Mouse (Mus musculus) hindbrain, embryonic 12.5 days (tissue): ENCODE measurements at regions not wholly inside any gene's neighbourhood (a gene's known extent, or its start where the extent isn't known, plus 50 kb on each side); places are given as distances from the start of the nearest gene placed in this dataset.

ENCODE experiments used
- ATAC-seq: fragments of 200-750 bp; cut with Nextera tagmentation; 2 replicates; pipeline ENCODE4 v1.8.0; 2017; ENCODE audit warnings: moderate TSS enrichment; ENCODE audit not compliant: low FRiP score
- H3K27ac ChIP-seq: fragments of 300-500 bp; sonication (generic); 2 replicates; pipeline ENCODE4 v1.5.1; 2016; ENCODE audit warnings: mild to moderate bottlenecking
- H3K27me3 ChIP-seq: fragments of 300-500 bp; sonication (generic); 2 replicates; pipeline ENCODE4 v1.6.1; 2016; ENCODE audit warnings: mild to moderate bottlenecking
- H3K36me3 ChIP-seq: fragments of 300-500 bp; sonication (generic); 2 replicates; pipeline ENCODE4 v1.6.1; 2016; ENCODE audit warnings: mild to moderate bottlenecking
- H3K4me1 ChIP-seq: fragments of 300-500 bp; sonication (generic); 2 replicates; pipeline ENCODE4 v1.6.1; 2016
- H3K4me2 ChIP-seq: fragments of 300-500 bp; sonication (generic); replicated peaks from 2 replicates; pipeline ENCODE4 v1.6.1; 2016; ENCODE audit warnings: mild to moderate bottlenecking
- H3K4me3 ChIP-seq: fragments of 300-500 bp; sonication (generic); 2 replicates; pipeline ENCODE4 v1.5.1; 2016; ENCODE audit warnings: mild to moderate bottlenecking
- H3K9ac ChIP-seq: fragments of 300-500 bp; sonication (generic); 2 replicates; pipeline ENCODE4 v1.6.1; 2016; ENCODE audit warnings: mild to moderate bottlenecking, moderate library complexity
- H3K9me3 ChIP-seq: fragments of 300-500 bp; sonication (generic); replicated peaks from 2 replicates; pipeline ENCODE4 v1.6.1; 2016; ENCODE audit warnings: mild to moderate bottlenecking
- WGBS: fragments of 180-500 bp; shearing (Covaris S2); methylation state at CpG from one replicate; pipeline ENCODE4 v1.1.7; 2016; 5-methylcytosine and 5-hydroxymethylcytosine counted together

GRCm38 (mm10) chr4:152859161-152859560 lies 381.5 kb upstream of the Kcnab2 start:
- no peaks in the 10 kb centered on the region for H3K27me3 ChIP-seq
- ATAC-seq: no peak
- H3K4me2 ChIP-seq: no peak overlapping the region
- no peak overlapping the region for H3K4me3 ChIP-seq
- no peak overlapping the region for H3K27ac ChIP-seq
- no peaks in the 10 kb centered on the region for H3K9me3 ChIP-seq
- 77% methylated on average over 9 of the region's 9 CpGs for WGBS
- no peak overlapping the region for H3K9ac ChIP-seq
- no peaks in the 10 kb centered on the region for H3K36me3 ChIP-seq
- H3K4me1 ChIP-seq: no peaks in the 10 kb centered on the region

- no peak overlapping the region for H3K4me2 ChIP-seq
- no peak overlapping the region for H3K4me3 ChIP-seq
- no peak overlapping the region for H3K27ac ChIP-seq
- no peaks in the 10 kb centered on the region for H3K4me1 ChIP-seq
- H3K36me3 ChIP-seq: no peaks in the 10 kb centered on the region
- no peaks in the 10 kb centered on the region for H3K27me3 ChIP-seq
- no peak overlapping the region for H3K9ac ChIP-seq
- WGBS: 81% methylated on average over 9 of the region's 9 CpGs
- ATAC-seq: no peak
- H3K9me3 ChIP-seq: no peaks in the 10 kb centered on the region
These were observed 372.5 kb upstream of the Kcnab2 start for GRCm38 (mm10) chr4:152850147-152850546.

GRCm38 (mm10) chr4:152836080-152836479 lies 358.4 kb upstream of the Kcnab2 start:
- Histone ChIP-seq H3K27ac (no peak overlapping the region), H3K9me3 (no peaks in the 10 kb centered on the region), H3K36me3 (no peaks in the 10 kb centered on the region), H3K27me3 (0 out of 2 replicates have a peak, but pooled peaks cover 8% of the 10 kb centered on the region), H3K9ac (no peak overlapping the region), H3K4me1 (peaks cover 23% of the 10 kb centered on the region), H3K4me3 (no peak overlapping the region), H3K4me2 (no peak overlapping the region)
- 39% methylated on average over 8 of the region's 8 CpGs for WGBS
- ATAC-seq: no peak

- Histone ChIP-seq H3K4me2 (no peak overlapping the region), H3K27ac (peak overlapping the region; percentile 58), H3K4me3 (no peak overlapping the region), H3K4me1 (peaks cover 23% of the 10 kb centered on the region), H3K9ac (no peak overlapping the region), H3K27me3 (0 out of 2 replicates have a peak, but pooled peaks cover 6% of the 10 kb centered on the region), H3K9me3 (no peaks in the 10 kb centered on the region), H3K36me3 (no peaks in the 10 kb centered on the region)
- ATAC-seq: no peak
- 53% methylated on average over 11 of the region's 11 CpGs for WGBS
These were observed 356.9 kb upstream of the Kcnab2 start for GRCm38 (mm10) chr4:152834421-152835110.

GRCm38 (mm10) chr4:152833411-152834310 lies 356.0 kb upstream of the Kcnab2 start:
- Histone ChIP-seq H3K27me3 (0 out of 2 replicates have a peak, but pooled peaks cover 3% of the 10 kb centered on the region), H3K9ac (no peak overlapping the region), H3K9me3 (no peaks in the 10 kb centered on the region), H3K4me1 (peaks cover 23% of the 10 kb centered on the region), H3K4me2 (peak overlapping the region; percentile 6; the same call in 1 of the 2 replicates), H3K27ac (peak overlapping the region; percentile 58), H3K36me3 (no peaks in the 10 kb centered on the region), H3K4me3 (no peak overlapping the region)
- 23% methylated on average over 23 of the region's 23 CpGs for WGBS
- peak; percentile 62 for ATAC-seq

- H3K4me2 ChIP-seq: 0 out of 2 replicates have a peak overlapping the region, but pooled peaks have one; percentile 6
- peaks cover 7% of the 10 kb centered on the region; the same call in 1 of the 2 replicates for H3K9me3 ChIP-seq
- H3K4me3 ChIP-seq: no peak overlapping the region
- no peaks in the 10 kb centered on the region for H3K36me3 ChIP-seq
- H3K27me3 ChIP-seq: 0 out of 2 replicates have a peak, but pooled peaks cover 3% of the 10 kb centered on the region
- 67% methylated on average over 10 of the region's 10 CpGs for WGBS
- no peak overlapping the region for H3K9ac ChIP-seq
- H3K4me1 ChIP-seq: peaks cover 23% of the 10 kb centered on the region
- ATAC-seq: 0 out of 2 replicates have a peak, but pooled peaks have one; percentile 9
- peak overlapping the region; percentile 58 for H3K27ac ChIP-seq
These were observed 355.2 kb upstream of the Kcnab2 start for GRCm38 (mm10) chr4:152832757-152833363.

- WGBS: 21% methylated on average over 7 of the region's 12 CpGs
- Histone ChIP-seq H3K9ac (no peak overlapping the region), H3K36me3 (no peaks in the 10 kb centered on the region), H3K4me2 (no peak overlapping the region), H3K27me3 (no peaks in the 10 kb centered on the region), H3K4me1 (peaks cover 7% of the 10 kb centered on the region; the same call in 1 of the 2 replicates), H3K4me3 (no peak overlapping the region), H3K9me3 (peaks cover 9% of the 10 kb centered on the region; the same call in 1 of the 2 replicates), H3K27ac (no peak overlapping the region)
- no peak for ATAC-seq
These were observed 347.5 kb upstream of the Kcnab2 start for GRCm38 (mm10) chr4:152825185-152825584.

- no peaks in the 10 kb centered on the region for H3K27me3 ChIP-seq
- 84% methylated on average over 17 of the region's 17 CpGs for WGBS
These were observed 338.6 kb upstream of the Kcnab2 start for GRCm38 (mm10) chr4:152816139-152816757.

GRCm38 (mm10) chr4:152806611-152807010 lies 328.9 kb upstream of the Kcnab2 start:
- H3K4me2 ChIP-seq: no peak overlapping the region
- WGBS: 86% methylated on average over 7 of the region's 7 CpGs
- H3K9me3 ChIP-seq: no peaks in the 10 kb centered on the region
- H3K27me3 ChIP-seq: no peaks in the 10 kb centered on the region
- no peak overlapping the region for H3K4me3 ChIP-seq
- H3K9ac ChIP-seq: no peak overlapping the region
- no peak for ATAC-seq
- no peaks in the 10 kb centered on the region for H3K4me1 ChIP-seq
- H3K27ac ChIP-seq: no peak overlapping the region
- no peaks in the 10 kb centered on the region for H3K36me3 ChIP-seq

More at GRCm38 (mm10) chr4:152816139-152816757, 338.6 kb upstream of the Kcnab2 start:
- H3K4me1 ChIP-seq: no peaks in the 10 kb centered on the region
- no peak overlapping the region for H3K4me3 ChIP-seq
- no peaks in the 10 kb centered on the region for H3K9me3 ChIP-seq
- H3K27ac ChIP-seq: no peak overlapping the region
- H3K4me2 ChIP-seq: no peak overlapping the region
- H3K36me3 ChIP-seq: no peaks in the 10 kb centered on the region
- ATAC-seq: no peak
- no peak overlapping the region for H3K9ac ChIP-seq

- Histone ChIP-seq H3K27me3 (no peaks in the 10 kb centered on the region), H3K27ac (no peak overlapping the region), H3K4me2 (no peak overlapping the region), H3K9me3 (no peaks in the 10 kb centered on the region), H3K36me3 (no peaks in the 10 kb centered on the region), H3K4me3 (no peak overlapping the region), H3K9ac (no peak overlapping the region), H3K4me1 (no peaks in the 10 kb centered on the region)
- no peak for ATAC-seq
- WGBS: 18% methylated on average over 10 of the region's 10 CpGs
These were observed 321.7 kb upstream of the Kcnab2 start for GRCm38 (mm10) chr4:152799392-152799791.

- H3K27me3 ChIP-seq: no peaks in the 10 kb centered on the region
- H3K4me1 ChIP-seq: 0 out of 2 replicates have a peak, but pooled peaks cover 5% of the 10 kb centered on the region
- no peak overlapping the region for H3K4me2 ChIP-seq
- peaks cover 15% of the 10 kb centered on the region for H3K9me3 ChIP-seq
- no peaks in the 10 kb centered on the region for H3K36me3 ChIP-seq
- no peak overlapping the region for H3K4me3 ChIP-seq
- WGBS: 91% methylated on average over 7 of the region's 7 CpGs
- no peak overlapping the region for H3K27ac ChIP-seq
- ATAC-seq: no peak
- H3K9ac ChIP-seq: no peak overlapping the region
These were observed 310.8 kb upstream of the Kcnab2 start for GRCm38 (mm10) chr4:152788431-152788830.
